Mouse (Mus musculus) lung, postnatal 0 days (tissue): ENCODE data around the gene Gata1.
"Not testable (repeated sequence)": the region's sequence is repeated elsewhere in the genome, so short reads cannot be mapped to it uniquely, and the experiment has no call there.

Experiments used
- CTCF ChIP-seq: IDR thresholded peaks from 2 replicates; pipeline ENCODE4 v1.5.1; 2016; ENCODE audit warnings: antibody characterized with exemption, mild to moderate bottlenecking
- EP300 ChIP-seq: IDR thresholded peaks from 2 replicates; pipeline ENCODE4 v1.6.1; 2016; ENCODE audit warnings: antibody characterized with exemption, mild to moderate bottlenecking, control low read depth

DNA sequence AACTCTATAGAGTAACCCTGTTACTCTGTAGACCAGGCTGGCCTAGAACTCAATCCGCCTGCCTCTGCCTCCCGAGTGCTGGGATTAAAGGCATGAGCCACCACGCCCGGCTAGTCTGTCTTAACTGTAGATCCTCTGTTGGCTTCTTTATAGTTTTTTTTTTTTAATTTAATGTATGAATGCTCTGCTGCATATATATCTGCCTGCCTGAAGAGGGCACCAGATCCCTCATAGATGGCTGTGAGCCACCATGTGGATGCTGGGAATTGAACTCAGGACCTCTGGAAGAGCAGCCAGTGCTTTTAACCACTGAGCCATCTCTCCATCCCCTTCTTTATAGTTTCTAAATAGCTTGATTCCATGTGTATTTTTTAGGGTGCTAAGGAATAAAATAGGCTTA lies 31.5 kb upstream of the Gata1 start:
- not testable (repeated sequence) for TF ChIP-seq CTCF, EP300
